Mouse (Mus musculus) intestine, embryonic 14.5 days (tissue): ENCODE results near the gene Primpol. TPM values are rescaled to one million over a fixed set of nuclear protein-coding genes. Genes with fewer than 3 reads are reported as not detected.
A peak's percentile ranks its signal among the peaks of the same experiment; 100 is the strongest.

ENCODE experiments used
- ATAC-seq: fragments of 200-750 bp; cut with Nextera tagmentation; replicated peaks from 2 replicates; pipeline ENCODE4 v1.8.0; 2017; ENCODE audit warnings: low read depth, moderate number of reproducible peaks, moderate TSS enrichment, moderate library complexity; ENCODE audit not compliant: low FRiP score, low TSS enrichment
- DNase-seq: peaks from one replicate; pipeline ENCODE4 v3.0.0-alpha.2; 2018; ENCODE audit warnings: low spot score
- H3K27ac ChIP-seq: fragments of 300-500 bp; sonication (generic); 2 replicates; pipeline ENCODE4 v1.5.1; 2014; ENCODE audit warnings: low read depth, mild to moderate bottlenecking, control low read depth
- H3K27me3 ChIP-seq: fragments of 300-500 bp; sonication (generic); replicated peaks from 2 replicates; pipeline ENCODE4 v1.6.1; 2014; ENCODE audit warnings: low read length, control low read depth; ENCODE audit not compliant: control insufficient read depth, insufficient read depth
- H3K36me3 ChIP-seq: fragments of 300-500 bp; sonication (generic); 2 replicates; pipeline ENCODE4 v1.6.1; 2014; ENCODE audit warnings: low read length, control low read depth; ENCODE audit not compliant: control insufficient read depth, insufficient read depth
- H3K4me1 ChIP-seq: fragments of 300-500 bp; sonication (generic); replicated peaks from 2 replicates; pipeline ENCODE4 v1.6.1; 2014; ENCODE audit warnings: low read length, control low read depth, mixed read lengths; ENCODE audit not compliant: control insufficient read depth, insufficient read depth
- H3K4me2 ChIP-seq: fragments of 300-500 bp; sonication (generic); 2 replicates; pipeline ENCODE4 v1.6.1; 2014; ENCODE audit warnings: low read length
- H3K4me3 ChIP-seq: fragments of 300-500 bp; sonication (generic); 2 replicates; pipeline ENCODE4 v1.5.1; 2014; ENCODE audit warnings: low read depth, low read length, control low read depth, mixed read lengths
- H3K9ac ChIP-seq: fragments of 300-500 bp; sonication (generic); 2 replicates; pipeline ENCODE4 v1.6.1; 2014; ENCODE audit warnings: mild to moderate bottlenecking, low read length
- H3K9me3 ChIP-seq: fragments of 300-500 bp; sonication (generic); 2 replicates; pipeline ENCODE4 v1.6.1; 2016; ENCODE audit warnings: low read length, control low read depth; ENCODE audit not compliant: control insufficient read depth
- WGBS: fragments of 180-500 bp; shearing (Covaris S2); extraction: QIAGEN DNeasy Blood & Tissue Kit; methylation state at CpG from one replicate; pipeline ENCODE4 v1.1.7; 2014; 5-methylcytosine and 5-hydroxymethylcytosine counted together
- polyA plus RNA-seq: library from polyadenylated mRNA; unstranded; fragments of >200 nt; fragmentation: Nextera tagmentation; extraction: Ambion mirVana; gene quantifications from 2 replicates; pipeline ENCODE4 v1.2.1, GENCODE M21; 2014

Gene Primpol
- polyA plus RNA-seq, 1 experiment from 2014 or later: 16.0 TPM

GRCm38 (mm10) chr8:46566914-46567529 is 50.0 kb downstream of the Primpol start:
- Histone ChIP-seq H3K4me1 (0 out of 2 replicates have a peak, but pooled peaks cover 4% of the 10 kb centered on the region), H3K4me2 (no peak overlapping the region), H3K27me3 (no peaks in the 10 kb centered on the region), H3K9me3 (no peaks in the 10 kb centered on the region), H3K9ac (no peak overlapping the region), H3K4me3 (no peak overlapping the region), H3K27ac (no peak overlapping the region), H3K36me3 (peaks cover 19% of the 10 kb centered on the region; the same call in 1 of the 2 replicates)
- DNase-seq: no peak
- no peak for ATAC-seq
- WGBS: 84% methylated on average over 7 of the region's 7 CpGs

- H3K4me1 ChIP-seq: no peaks in the 10 kb centered on the region
- H3K27me3 ChIP-seq: no peaks in the 10 kb centered on the region
- ATAC-seq (no peak), DNase-seq (no peak)
- no peak overlapping the region for H3K27ac ChIP-seq
- H3K9me3 ChIP-seq: no peaks in the 10 kb centered on the region
- H3K4me3 ChIP-seq: no peak overlapping the region
- H3K9ac ChIP-seq: no peak overlapping the region
- 89% methylated on average over 16 of the region's 16 CpGs for WGBS
- no peak overlapping the region for H3K4me2 ChIP-seq
- peaks cover 32% of the 10 kb centered on the region; the same call in 1 of the 2 replicates for H3K36me3 ChIP-seq
These were observed 54.7 kb downstream of the Primpol start for GRCm38 (mm10) chr8:46562333-46562732.

GRCm38 (mm10) chr8:46559428-46559827 is 57.6 kb downstream of the Primpol start:
- no peak overlapping the region for H3K9ac ChIP-seq
- peaks cover 30% of the 10 kb centered on the region; the same call in 1 of the 2 replicates for H3K36me3 ChIP-seq
- 83% methylated on average over 6 of the region's 6 CpGs for WGBS
- H3K27me3 ChIP-seq: no peaks in the 10 kb centered on the region
- H3K4me3 ChIP-seq: no peak overlapping the region
- DNase-seq: no peak
- H3K27ac ChIP-seq: no peak overlapping the region
- H3K9me3 ChIP-seq: no peaks in the 10 kb centered on the region
- no peak for ATAC-seq
- H3K4me1 ChIP-seq: no peaks in the 10 kb centered on the region
- no peak overlapping the region for H3K4me2 ChIP-seq

- 0 out of 2 replicates have a peak, but pooled peaks cover 5% of the 10 kb centered on the region for H3K36me3 ChIP-seq
- no peak for ATAC-seq
- H3K4me1 ChIP-seq: peaks cover 12% of the 10 kb centered on the region
- 2% methylated on average over 10 of the region's 10 CpGs for WGBS
- H3K4me2 ChIP-seq: peak overlapping the region; percentile 84
- no peaks in the 10 kb centered on the region for H3K27me3 ChIP-seq
- H3K27ac ChIP-seq: peak overlapping the region; percentile 51; the same call in 1 of the 2 replicates
- DNase-seq: no peak
- no peaks in the 10 kb centered on the region for H3K9me3 ChIP-seq
- peak overlapping the region; percentile 81 for H3K4me3 ChIP-seq
- peak overlapping the region; percentile 53 for H3K9ac ChIP-seq
These were observed 64.6 kb downstream of the Primpol start for GRCm38 (mm10) chr8:46552441-46552765.

- Histone ChIP-seq H3K36me3 (no peaks in the 10 kb centered on the region), H3K9me3 (no peaks in the 10 kb centered on the region), H3K27me3 (no peaks in the 10 kb centered on the region), H3K4me1 (peaks cover 12% of the 10 kb centered on the region), H3K27ac (peak within 1 kb of the TSS; percentile 67), H3K4me2 (peak within 1 kb of the TSS; percentile 84), H3K4me3 (peak within 1 kb of the TSS; percentile 81), H3K9ac (peak within 1 kb of the TSS; percentile 59)
- DNase-seq (peak; percentile 99), ATAC-seq (peak; percentile 96)
- WGBS: under 1% methylated on average over 50 of the region's 50 CpGs
These were observed 65.2 kb downstream of the Primpol start, which contains the start of gene Cenpu for GRCm38 (mm10) chr8:46551615-46552440. Gene Cenpu, plus strand, starts transcription at chr8:46552028.

GRCm38 (mm10) chr8:46551029-46551428 is 66.0 kb downstream of the Primpol start:
- Histone ChIP-seq H3K27ac (no peak overlapping the region), H3K9ac (peak overlapping the region; percentile 59; the same call in 1 of the 2 replicates), H3K36me3 (no peaks in the 10 kb centered on the region), H3K27me3 (no peaks in the 10 kb centered on the region), H3K9me3 (no peaks in the 10 kb centered on the region), H3K4me1 (peaks cover 12% of the 10 kb centered on the region), H3K4me2 (peak overlapping the region; percentile 65), H3K4me3 (peak overlapping the region; percentile 81)
- no peak for ATAC-seq
- DNase-seq: no peak
- 36% methylated on average over 4 of the region's 4 CpGs for WGBS

GRCm38 (mm10) chr8:46550058-46550457 is 67.0 kb downstream of the Primpol start:
- no peaks in the 10 kb centered on the region for H3K27me3 ChIP-seq
- ATAC-seq (no peak), DNase-seq (no peak)
- no peak overlapping the region for H3K9ac ChIP-seq
- H3K27ac ChIP-seq: no peak overlapping the region
- H3K4me2 ChIP-seq: no peak overlapping the region
- H3K36me3 ChIP-seq: no peaks in the 10 kb centered on the region
- H3K9me3 ChIP-seq: no peaks in the 10 kb centered on the region
- WGBS: 79% methylated on average over 8 of the region's 8 CpGs
- H3K4me3 ChIP-seq: no peak overlapping the region
- H3K4me1 ChIP-seq: peaks cover 12% of the 10 kb centered on the region

GRCm38 (mm10) chr8:46547245-46547644 is 69.8 kb downstream of the Primpol start:
- 43% methylated on average over 4 of the region's 4 CpGs for WGBS
- DNase-seq: no peak
- ATAC-seq: no peak
- H3K4me3 ChIP-seq: no peak overlapping the region
- H3K27ac ChIP-seq: no peak overlapping the region
- no peaks in the 10 kb centered on the region for H3K27me3 ChIP-seq
- H3K9ac ChIP-seq: no peak overlapping the region
- H3K36me3 ChIP-seq: no peaks in the 10 kb centered on the region
- H3K4me1 ChIP-seq: peaks cover 5% of the 10 kb centered on the region; the same call in 1 of the 2 replicates
- H3K9me3 ChIP-seq: no peaks in the 10 kb centered on the region
- no peak overlapping the region for H3K4me2 ChIP-seq
